Mouse (Mus musculus): ENCODE results near the gene Ppp1r14a. TPM values are rescaled to one million over a fixed set of nuclear protein-coding genes. Genes with fewer than 3 reads are reported as not detected.

Gene Ppp1r14a
- polyA plus RNA-seq, 1 experiment from 2014 or later = 3.0 TPM

GRCm38 (mm10) chr7:29293131-29294065 lies 4.3 kb downstream of the Ppp1r14a start:
- Histone ChIP-seq H3K4me2 (no peak overlapping the region), H3K27ac (replicated peaks) (no peak overlapping the region), H3K9me3 (no peaks in the 10 kb centered on the region), H3K4me1 (replicated peaks) (peaks cover 24% of the 10 kb centered on the region), H3K36me3 (no peaks in the 10 kb centered on the region), H3K27me3 (no peaks in the 10 kb centered on the region), H3K4me3 (no peak overlapping the region), H3K9ac (no peak overlapping the region)
- WGBS = 22% methylated on average over 19 of the region's 19 CpGs
- no peak for ATAC-seq (ENCODE audit: low FRiP score, low read depth)

GRCm38 (mm10) chr7:29294111-29294761 lies 5.1 kb downstream of the Ppp1r14a start:
- Histone ChIP-seq H3K27me3 (no peaks in the 10 kb centered on the region), H3K4me3 (no peak overlapping the region), H3K9me3 (no peaks in the 10 kb centered on the region), H3K27ac (replicated peaks) (no peak overlapping the region), H3K4me1 (replicated peaks) (peaks cover 18% of the 10 kb centered on the region), H3K4me2 (no peak overlapping the region), H3K36me3 (no peaks in the 10 kb centered on the region), H3K9ac (no peak overlapping the region)
- WGBS = 58% methylated on average over 13 of the region's 13 CpGs
- ATAC-seq (ENCODE audit: low FRiP score, low read depth) = no peak

GRCm38 (mm10) chr7:29295861-29296647 lies 6.9 kb downstream of the Ppp1r14a start:
- Histone ChIP-seq H3K27me3 (no peaks in the 10 kb centered on the region), H3K4me3 (no peak overlapping the region), H3K27ac (replicated peaks) (no peak overlapping the region), H3K36me3 (no peaks in the 10 kb centered on the region), H3K9me3 (no peaks in the 10 kb centered on the region), H3K9ac (no peak overlapping the region), H3K4me1 (replicated peaks) (peaks cover 13% of the 10 kb centered on the region), H3K4me2 (no peak overlapping the region)
- 80% methylated on average over 24 of the region's 24 CpGs for WGBS
- ATAC-seq (ENCODE audit: low FRiP score, low read depth) = no peak

GRCm38 (mm10) chr7:29296998-29297397 lies 7.9 kb downstream of the Ppp1r14a start:
- H3K9ac ChIP-seq = no peak overlapping the region
- peaks cover 11% of the 10 kb centered on the region for H3K4me1 ChIP-seq (replicated peaks)
- WGBS = 13% methylated on average over 10 of the region's 10 CpGs
- H3K4me2 ChIP-seq = 0 out of 2 replicates have a peak overlapping the region, but pooled peaks have one; percentile 11
- ATAC-seq (ENCODE audit: low FRiP score, low read depth) = no peak
- no peaks in the 10 kb centered on the region for H3K27me3 ChIP-seq
- H3K9me3 ChIP-seq = no peaks in the 10 kb centered on the region
- H3K27ac ChIP-seq (replicated peaks) = no peak overlapping the region
- H3K4me3 ChIP-seq = no peak overlapping the region
- no peaks in the 10 kb centered on the region for H3K36me3 ChIP-seq

- peaks cover 30% of the 10 kb centered on the region for H3K4me1 ChIP-seq (replicated peaks)
- WGBS = 3% methylated on average over 7 of the region's 7 CpGs
- H3K4me2 ChIP-seq = peak overlapping the region; percentile 45
- H3K9ac ChIP-seq = no peak overlapping the region
- ATAC-seq (ENCODE audit: low FRiP score, low read depth) = no peak
- H3K36me3 ChIP-seq = no peaks in the 10 kb centered on the region
- peak overlapping the region; percentile 46; the same call in 1 of the 2 replicates for H3K27ac ChIP-seq (replicated peaks)
- no peak overlapping the region for H3K4me3 ChIP-seq
- no peaks in the 10 kb centered on the region for H3K27me3 ChIP-seq
- no peaks in the 10 kb centered on the region for H3K9me3 ChIP-seq
These were observed 12.0 kb downstream of the Ppp1r14a start for GRCm38 (mm10) chr7:29301127-29301566.

GRCm38 (mm10) chr7:29302641-29303040 lies 13.5 kb downstream of the Ppp1r14a start:
- Histone ChIP-seq H3K36me3 (no peaks in the 10 kb centered on the region), H3K9ac (no peak overlapping the region), H3K9me3 (no peaks in the 10 kb centered on the region), H3K4me3 (no peak overlapping the region), H3K27ac (replicated peaks) (no peak overlapping the region), H3K4me2 (no peak overlapping the region), H3K4me1 (replicated peaks) (peaks cover 45% of the 10 kb centered on the region), H3K27me3 (no peaks in the 10 kb centered on the region)
- WGBS = 68% methylated on average over 7 of the region's 7 CpGs
- no peak for ATAC-seq (ENCODE audit: low FRiP score, low read depth)

GRCm38 (mm10) chr7:29303738-29304462 lies 14.8 kb downstream of the Ppp1r14a start, which contains the start of gene Dpf1:
Gene Dpf1, plus strand, starts transcription at chr7:29303951.
- peak within 1 kb of the TSS; percentile 73 for H3K4me3 ChIP-seq
- peak within 1 kb of the TSS; percentile 92 for H3K4me2 ChIP-seq
- no peaks in the 10 kb centered on the region for H3K36me3 ChIP-seq
- peaks cover 53% of the 10 kb centered on the region for H3K4me1 ChIP-seq (replicated peaks)
- WGBS = under 1% methylated on average over 63 of the region's 67 CpGs
- ATAC-seq (ENCODE audit: low FRiP score, low read depth) = peak; percentile 87
- no peaks in the 10 kb centered on the region for H3K9me3 ChIP-seq
- peak within 1 kb of the TSS; percentile 86 for H3K27ac ChIP-seq (replicated peaks)
- peak within 1 kb of the TSS; percentile 84 for H3K9ac ChIP-seq
- H3K27me3 ChIP-seq = no peaks in the 10 kb centered on the region

- Histone ChIP-seq H3K27ac (replicated peaks) (peak overlapping the region; percentile 86), H3K9ac (peak overlapping the region; percentile 84), H3K4me2 (peak overlapping the region; percentile 92), H3K4me3 (peak overlapping the region; percentile 73), H3K36me3 (no peaks in the 10 kb centered on the region), H3K9me3 (no peaks in the 10 kb centered on the region), H3K4me1 (replicated peaks) (peaks cover 61% of the 10 kb centered on the region), H3K27me3 (no peaks in the 10 kb centered on the region)
- under 1% methylated on average over 47 of the region's 48 CpGs for WGBS
- ATAC-seq (ENCODE audit: low FRiP score, low read depth) = peak; percentile 2; the same call in 1 of the 2 replicates
These were observed 15.6 kb downstream of the Ppp1r14a start for GRCm38 (mm10) chr7:29304463-29305262.

GRCm38 (mm10) chr7:29305263-29305988 lies 16.3 kb downstream of the Ppp1r14a start:
- H3K9ac ChIP-seq = peak overlapping the region; percentile 84
- 17% methylated on average over 9 of the region's 9 CpGs for WGBS
- H3K36me3 ChIP-seq = no peaks in the 10 kb centered on the region
- no peaks in the 10 kb centered on the region for H3K27me3 ChIP-seq
- no peaks in the 10 kb centered on the region for H3K9me3 ChIP-seq
- ATAC-seq (ENCODE audit: low FRiP score, low read depth) = no peak
- peak overlapping the region; percentile 73 for H3K4me3 ChIP-seq
- H3K4me1 ChIP-seq (replicated peaks) = peaks cover 69% of the 10 kb centered on the region
- H3K27ac ChIP-seq (replicated peaks) = peak overlapping the region; percentile 86
- H3K4me2 ChIP-seq = peak overlapping the region; percentile 92

- Histone ChIP-seq H3K4me1 (replicated peaks) (peaks cover 75% of the 10 kb centered on the region), H3K27me3 (no peaks in the 10 kb centered on the region), H3K27ac (replicated peaks) (peak overlapping the region; percentile 86), H3K9ac (peak overlapping the region; percentile 84; the same call in 1 of the 2 replicates), H3K9me3 (no peaks in the 10 kb centered on the region), H3K4me2 (peak overlapping the region; percentile 92), H3K4me3 (peak overlapping the region; percentile 73), H3K36me3 (0 out of 2 replicates have a peak, but pooled peaks cover under 1% of the 10 kb centered on the region)
- no peak for ATAC-seq (ENCODE audit: low FRiP score, low read depth)
- WGBS = 19% methylated on average over 7 of the region's 7 CpGs
These were observed 17.0 kb downstream of the Ppp1r14a start for GRCm38 (mm10) chr7:29306108-29306507.

Measured in hindbrain, embryonic 15.5 days (tissue).